Mouse (Mus musculus) olfactory bulb, adult 2 months (tissue): ENCODE results near the gene Lrrc1. TPM values are rescaled to one million over a fixed set of nuclear protein-coding genes. Genes with fewer than 3 reads are reported as not detected.

Experiments
- H3K27ac ChIP-seq: fragments of 200-500 bp; 2 replicates; pipeline ENCODE4 v1.5.1; 2012; ENCODE audit warnings: low read depth, low read length; ENCODE audit not compliant: insufficient read depth
- H3K4me1 ChIP-seq: fragments of 200-500 bp; 2 replicates; pipeline ENCODE4 v1.6.1; 2012; ENCODE audit warnings: low read length; ENCODE audit not compliant: control insufficient read depth, insufficient read depth
- H3K4me3 ChIP-seq: fragments of 200-500 bp; 2 replicates; pipeline ENCODE4 v1.5.1; 2012; ENCODE audit warnings: mild to moderate bottlenecking, low read depth, low read length, moderate library complexity; ENCODE audit not compliant: insufficient read depth
- CTCF ChIP-seq: fragments of 200-500 bp; IDR thresholded peaks from 2 replicates; pipeline ENCODE4 v1.5.1; 2012; ENCODE audit warnings: low read depth, mild to moderate bottlenecking, low read length, moderate library complexity; ENCODE audit not compliant: insufficient read depth
- POLR2A ChIP-seq: fragments of 200-500 bp; IDR thresholded peaks from 2 replicates; pipeline ENCODE4 v1.6.1; 2012; ENCODE audit warnings: mild to moderate bottlenecking, low read depth, low read length, moderate library complexity; ENCODE audit not compliant: insufficient read depth
- WGBS: fragments of 180-500 bp; shearing (Covaris S2); methylation state at CpG from one replicate; pipeline ENCODE4 v1.1.7; 2018; 5-methylcytosine and 5-hydroxymethylcytosine counted together
- polyA plus RNA-seq: library from polyadenylated mRNA; stranded (reverse); fragments of >200 nt; gene quantifications from 2 replicates; pipeline ENCODE4 v1.2.4, GENCODE M21; 2012; ENCODE audit warnings: low replicate concordance; ENCODE audit not compliant: missing spikeins, insufficient read depth, insufficient read length

Lrrc1 gene
- polyA plus RNA-seq, 1 experiment = not detected

GRCm38 (mm10) chr9:77419501-77420199 is 125.0 kb downstream of the Lrrc1 start:
- Histone ChIP-seq H3K4me1 (no peaks in the 10 kb centered on the region), H3K27ac (no peak overlapping the region), H3K4me3 (no peak overlapping the region)
- WGBS = 96% methylated on average over 9 of the region's 9 CpGs
- TF ChIP-seq CTCF (no peak), POLR2A (no peak)

GRCm38 (mm10) chr9:77418800-77419199 is 125.9 kb downstream of the Lrrc1 start:
- TF ChIP-seq POLR2A (no peak), CTCF (no peak)
- no peak overlapping the region for H3K27ac ChIP-seq
- WGBS = 93% methylated on average over 2 of the region's 2 CpGs
- no peaks in the 10 kb centered on the region for H3K4me1 ChIP-seq
- H3K4me3 ChIP-seq = no peak overlapping the region

DNA sequence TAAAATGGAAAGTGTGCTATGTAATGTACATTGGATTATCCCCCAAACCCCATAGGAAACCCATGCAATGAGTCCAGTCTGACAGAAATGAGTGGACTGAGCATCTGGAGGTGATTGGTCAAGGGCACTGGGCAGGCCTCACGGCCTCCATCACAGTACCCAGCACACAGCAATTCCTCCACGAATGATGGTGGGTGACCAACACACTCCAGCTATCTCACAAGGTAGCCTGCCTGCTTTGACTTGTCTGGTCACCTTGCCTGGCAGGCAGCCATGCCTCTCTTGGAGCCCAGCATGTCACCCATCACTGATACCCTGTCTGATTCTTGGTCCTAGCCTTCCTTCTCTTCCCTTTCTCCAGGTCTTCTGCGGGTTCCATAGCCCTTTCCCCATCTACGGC is 128.2 kb downstream of the Lrrc1 start:
- H3K4me3 ChIP-seq = no peak overlapping the region

DNA sequence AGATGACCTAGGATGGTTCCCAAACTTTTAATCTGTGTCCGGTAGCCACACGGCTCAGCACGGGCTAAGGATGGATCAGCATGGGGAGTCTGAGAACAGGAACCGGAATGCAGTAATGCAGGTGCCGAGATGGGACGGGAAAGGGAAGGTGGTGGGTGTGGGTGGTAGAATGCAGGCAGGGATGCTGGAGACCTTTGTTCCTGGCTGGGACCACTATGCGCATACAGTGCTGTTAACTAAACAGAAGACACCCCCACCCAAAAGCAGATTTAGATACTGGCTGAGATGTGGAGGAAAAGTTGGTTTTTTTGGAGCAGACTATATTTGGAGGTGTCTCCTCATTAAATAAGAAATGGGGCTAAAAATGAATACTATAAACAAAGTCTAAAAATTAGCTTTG is 128.7 kb downstream of the Lrrc1 start:
- Histone ChIP-seq H3K4me3 (no peak overlapping the region), H3K27ac (no peak overlapping the region), H3K4me1 (no peaks in the 10 kb centered on the region)
- TF ChIP-seq CTCF (no peak), POLR2A (no peak)
- 97% methylated on average over 7 of the region's 7 CpGs for WGBS

More for the DNA sequence above, 128.2 kb downstream of the Lrrc1 start:
- TF ChIP-seq POLR2A (no peak), CTCF (no peak)
- no peaks in the 10 kb centered on the region for H3K4me1 ChIP-seq
- whole genome bisulfite sequencing = 95% methylated on average over 4 of the region's 4 CpGs
- no peak overlapping the region for H3K27ac ChIP-seq

DNA sequence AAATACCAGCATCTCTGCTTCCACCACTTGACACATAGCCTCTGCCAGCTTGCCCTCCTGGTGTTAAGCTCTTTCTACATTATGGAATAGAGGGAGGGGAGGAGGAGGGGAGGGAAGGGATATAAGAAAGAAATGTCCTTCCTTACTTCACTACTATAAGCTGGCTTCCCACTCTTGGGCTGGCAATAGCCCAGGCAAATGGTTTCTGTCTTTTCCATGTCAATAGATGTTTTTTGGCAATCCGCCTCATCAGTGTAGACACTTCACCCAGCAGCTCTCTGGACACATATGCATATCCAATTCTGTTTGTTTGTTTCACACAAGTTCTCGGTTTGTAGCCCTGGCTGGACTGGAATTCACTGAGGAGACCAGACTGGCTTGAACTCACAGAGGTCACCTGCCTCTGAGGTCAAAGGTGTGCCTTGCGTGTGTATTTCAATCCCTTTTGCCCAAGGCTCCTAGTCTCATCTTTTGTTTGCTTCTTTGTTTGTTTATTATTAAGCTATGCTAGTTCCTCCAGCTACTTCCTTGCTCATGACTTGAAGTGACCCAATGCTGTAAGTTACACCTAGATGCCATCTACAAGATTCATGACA is 132.7 kb downstream of the Lrrc1 start:
- TF ChIP-seq CTCF (no peak), POLR2A (no peak)
- no peak overlapping the region for H3K4me3 ChIP-seq
- H3K4me1 ChIP-seq = no peaks in the 10 kb centered on the region
- no peak overlapping the region for H3K27ac ChIP-seq
- WGBS = 82% methylated on average over 3 of the region's 3 CpGs

GRCm38 (mm10) chr9:77410968-77411367 is 133.7 kb downstream of the Lrrc1 start:
- Histone ChIP-seq H3K27ac (no peak overlapping the region), H3K4me1 (no peaks in the 10 kb centered on the region), H3K4me3 (no peak overlapping the region)
- TF ChIP-seq CTCF (no peak), POLR2A (no peak)
- WGBS = 89% methylated on average over 4 of the region's 4 CpGs

GRCm38 (mm10) chr9:77410524-77410923 is 134.1 kb downstream of the Lrrc1 start:
- TF ChIP-seq POLR2A (no peak), CTCF (no peak)

GRCm38 (mm10) chr9:77408053-77408603 is 136.5 kb downstream of the Lrrc1 start:
- Histone ChIP-seq H3K4me1 (no peaks in the 10 kb centered on the region), H3K4me3 (no peak overlapping the region), H3K27ac (no peak overlapping the region)
- 73% methylated on average over 6 of the region's 6 CpGs for WGBS
- no peak for TF ChIP-seq POLR2A
- no peak for TF ChIP-seq CTCF

More at GRCm38 (mm10) chr9:77410524-77410923, 134.1 kb downstream of the Lrrc1 start:
- WGBS = 78% methylated on average over 7 of the region's 7 CpGs
- no peaks in the 10 kb centered on the region for H3K4me1 ChIP-seq
- H3K27ac ChIP-seq = no peak overlapping the region
- H3K4me3 ChIP-seq = no peak overlapping the region

DNA sequence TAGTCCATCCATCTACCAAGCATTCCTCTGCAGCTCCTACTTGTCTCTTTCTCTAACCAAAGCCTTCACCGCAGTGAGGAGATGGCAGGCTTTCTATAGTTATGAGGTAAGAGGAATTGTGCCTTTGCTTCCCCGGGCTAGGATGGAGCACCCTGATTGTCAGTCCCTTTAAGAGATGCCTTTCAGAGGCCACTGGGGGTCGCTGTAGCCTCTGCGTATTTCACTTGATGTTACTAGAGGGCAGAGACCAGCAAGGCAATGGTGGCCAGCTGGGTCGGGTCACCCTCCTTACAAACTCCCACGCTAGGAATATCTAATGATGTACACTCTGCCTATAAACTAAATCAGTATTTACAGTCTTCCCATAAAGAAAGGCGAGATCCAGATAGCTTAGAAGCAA is 137.8 kb downstream of the Lrrc1 start:
- WGBS = 72% methylated on average over 7 of the region's 7 CpGs
- Histone ChIP-seq H3K4me3 (no peak overlapping the region), H3K4me1 (no peaks in the 10 kb centered on the region), H3K27ac (no peak overlapping the region)
- TF ChIP-seq POLR2A (no peak), CTCF (no peak)

GRCm38 (mm10) chr9:77404458-77404857 is 140.2 kb downstream of the Lrrc1 start:
- no peak overlapping the region for H3K4me3 ChIP-seq
- WGBS = 75% methylated on average over 4 of the region's 4 CpGs
- no peak overlapping the region for H3K27ac ChIP-seq
- TF ChIP-seq POLR2A (no peak), CTCF (no peak)
- no peaks in the 10 kb centered on the region for H3K4me1 ChIP-seq
